Mouse (Mus musculus) spleen, adult 2 months (tissue): Measurements from ENCODE around the gene Grip1. TPM values are rescaled to one million over a fixed set of nuclear protein-coding genes. Genes with fewer than 3 reads are reported as not detected.

Source experiments
- DNase-seq, 2 experiments: peaks; one replicate each; pipeline versions ENCODE4 v3.0.0 to v3.0.0-alpha.2; 2012 to 2021; ENCODE audit warnings: low spot score in 2 of 2, low read depth in 1 of 2
- H3K27ac ChIP-seq: fragments of 200-500 bp; 2 replicates; pipeline ENCODE4 v1.5.1; 2012; ENCODE audit warnings: low read length, inconsistent platforms; ENCODE audit not compliant: insufficient read depth
- H3K27me3 ChIP-seq: fragments of 200-500 bp; 2 replicates; pipeline ENCODE4 v1.6.1; 2012; ENCODE audit warnings: mild to moderate bottlenecking, moderate library complexity, low read length, inconsistent platforms; ENCODE audit not compliant: control insufficient read depth, insufficient read depth
- H3K36me3 ChIP-seq: fragments of 200-500 bp; 2 replicates; pipeline ENCODE4 v1.6.1; 2012; ENCODE audit warnings: mild to moderate bottlenecking, low read length, inconsistent platforms; ENCODE audit not compliant: control insufficient read depth, insufficient read depth
- H3K4me1 ChIP-seq: fragments of 200-500 bp; 2 replicates; pipeline ENCODE4 v1.6.1; 2011; ENCODE audit warnings: inconsistent platforms; ENCODE audit not compliant: control insufficient read depth, insufficient read depth, insufficient read length
- H3K4me3 ChIP-seq: fragments of 200-500 bp; 2 replicates; pipeline ENCODE4 v1.5.1; 2011; ENCODE audit warnings: mild to moderate bottlenecking, inconsistent platforms; ENCODE audit not compliant: insufficient read depth, insufficient read length; ENCODE audit errors: extremely low read depth
- CTCF ChIP-seq: fragments of 200-500 bp; IDR thresholded peaks from 2 replicates; pipeline ENCODE4 v1.5.1; 2011; ENCODE audit warnings: mild to moderate bottlenecking, inconsistent platforms; ENCODE audit not compliant: insufficient read depth, insufficient read length, insufficient replicate concordance; ENCODE audit errors: extremely low read depth
- POLR2A ChIP-seq: fragments of 200-500 bp; IDR thresholded peaks from 2 replicates; pipeline ENCODE4 v1.6.1; 2011; ENCODE audit warnings: low read depth, low read length, inconsistent platforms
- WGBS: fragments of 180-500 bp; shearing (Covaris S2); methylation state at CpG from one replicate; pipeline ENCODE4 v1.1.7; 2018; 5-methylcytosine and 5-hydroxymethylcytosine counted together
- polyA plus RNA-seq: library from polyadenylated mRNA; depleted of rRNA; stranded (reverse); fragments of >200 nt; gene quantifications from 2 replicates; pipeline ENCODE4 v1.2.3, GENCODE M21; 2012

The Grip1 gene
- polyA plus RNA-seq, 1 experiment = not detected

DNA sequence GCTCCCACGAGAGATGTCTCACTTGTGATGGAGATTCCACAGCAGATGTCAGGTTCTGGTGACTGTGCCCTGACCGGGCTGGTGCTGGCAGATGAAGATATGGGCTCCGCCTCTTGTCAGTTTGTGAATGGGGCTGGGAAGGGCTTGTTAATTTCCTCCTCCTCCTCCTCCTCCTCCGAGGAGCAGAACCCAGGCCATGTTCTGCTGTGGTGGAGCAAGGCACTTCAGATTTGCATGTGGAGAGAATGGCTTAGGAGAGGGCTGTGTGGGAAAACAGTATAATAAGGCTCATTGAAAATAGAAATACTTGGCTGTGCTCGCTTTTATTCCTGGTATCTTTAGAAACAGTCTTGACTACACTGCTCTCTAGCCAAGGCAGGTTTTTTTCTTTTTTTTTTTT lies 364.8 kb downstream of the Grip1 start:
- H3K4me1 ChIP-seq = no peaks in the 10 kb centered on the region
- TF ChIP-seq POLR2A = no peak
- TF ChIP-seq CTCF = no peak
- H3K36me3 ChIP-seq = no peaks in the 10 kb centered on the region
- no peaks in the 10 kb centered on the region for H3K27me3 ChIP-seq
- no peak overlapping the region for H3K4me3 ChIP-seq
- no peak overlapping the region for H3K27ac ChIP-seq
- 60% methylated on average over 5 of the region's 5 CpGs for WGBS
- DNase-seq = no peak

DNA sequence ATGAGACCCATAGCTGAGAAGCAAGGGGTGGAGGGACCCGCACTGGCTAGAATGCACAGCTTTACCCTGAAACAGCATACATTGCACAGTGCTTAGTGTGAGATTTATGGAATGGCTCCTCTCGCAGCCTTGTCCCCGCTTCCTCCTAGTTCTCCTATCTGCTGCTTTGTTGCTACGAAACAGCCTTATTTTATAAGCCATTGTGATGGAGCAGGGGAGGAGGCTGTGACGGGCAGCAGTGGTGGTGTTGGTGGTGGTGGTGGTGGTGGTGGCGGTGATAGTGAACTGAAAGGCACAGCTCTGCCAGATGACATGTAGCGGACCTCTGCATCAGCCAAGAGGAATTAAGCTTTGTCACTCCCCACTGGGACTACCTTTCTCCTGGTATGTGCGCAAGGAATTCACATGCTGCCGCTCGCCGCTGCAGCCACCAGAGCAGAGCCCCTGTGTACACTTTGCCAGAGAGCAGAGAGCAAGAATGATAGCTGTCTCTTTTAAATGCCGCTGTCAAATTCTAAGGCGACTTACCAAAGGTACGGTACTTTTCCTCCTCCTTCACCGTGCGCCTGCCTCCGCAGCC lies 365.6 kb downstream of the Grip1 start:
- Histone ChIP-seq H3K4me1 (no peaks in the 10 kb centered on the region), H3K27ac (no peak overlapping the region), H3K4me3 (no peak overlapping the region), H3K36me3 (no peaks in the 10 kb centered on the region), H3K27me3 (no peaks in the 10 kb centered on the region)
- TF ChIP-seq POLR2A (no peak), CTCF (no peak)
- 59% methylated on average over 17 of the region's 17 CpGs for WGBS
- DNase-seq = no peak

DNA sequence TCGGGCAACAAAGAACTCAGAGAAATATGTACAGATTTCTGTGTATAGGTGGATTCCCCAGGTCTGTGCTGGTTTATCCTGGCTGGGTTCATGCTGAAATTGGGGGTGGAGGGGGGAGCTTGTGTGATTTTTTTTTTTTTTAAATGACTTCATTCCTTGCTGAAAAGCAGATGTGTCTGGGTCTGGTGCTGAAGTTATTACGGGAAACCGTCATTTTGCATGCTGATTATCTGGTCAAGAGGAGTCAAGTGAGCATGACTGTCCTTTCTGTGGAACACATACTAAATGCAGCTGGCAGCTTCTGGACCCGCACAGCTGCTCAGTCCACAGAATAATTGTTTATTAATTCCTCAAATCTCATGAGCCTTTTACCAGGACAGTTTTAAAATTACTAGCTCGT lies 366.1 kb downstream of the Grip1 start:
- Histone ChIP-seq H3K4me1 (no peaks in the 10 kb centered on the region), H3K27me3 (no peaks in the 10 kb centered on the region), H3K4me3 (no peak overlapping the region), H3K27ac (no peak overlapping the region), H3K36me3 (no peaks in the 10 kb centered on the region)
- WGBS = 77% methylated on average over 5 of the region's 5 CpGs
- no peak for DNase-seq
- TF ChIP-seq POLR2A (no peak), CTCF (no peak)

DNA sequence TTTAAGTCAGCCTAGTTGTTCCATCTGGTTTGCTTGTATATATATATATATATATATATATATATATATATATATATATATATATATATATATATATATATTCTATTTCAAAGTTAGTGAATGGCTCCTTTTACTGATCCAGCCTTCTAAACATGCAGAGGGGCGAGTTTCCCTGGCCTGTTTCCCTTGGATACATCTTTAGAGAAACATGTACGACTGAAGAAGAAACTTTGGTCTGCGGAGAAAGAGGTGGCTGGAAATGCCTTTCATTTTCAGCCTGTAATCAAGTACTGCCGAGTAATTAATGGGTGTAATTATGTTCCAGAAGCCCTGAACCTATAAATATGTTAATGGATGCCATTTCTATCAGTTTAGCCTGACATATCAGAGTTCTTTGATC lies 366.8 kb downstream of the Grip1 start:
- WGBS = 71% methylated on average over 4 of the region's 4 CpGs
- no peak for DNase-seq
- no peaks in the 10 kb centered on the region for H3K27me3 ChIP-seq
- no peak overlapping the region for H3K27ac ChIP-seq
- TF ChIP-seq POLR2A (no peak), CTCF (no peak)
- no peaks in the 10 kb centered on the region for H3K4me1 ChIP-seq
- H3K36me3 ChIP-seq = no peaks in the 10 kb centered on the region
- H3K4me3 ChIP-seq = no peak overlapping the region

DNA sequence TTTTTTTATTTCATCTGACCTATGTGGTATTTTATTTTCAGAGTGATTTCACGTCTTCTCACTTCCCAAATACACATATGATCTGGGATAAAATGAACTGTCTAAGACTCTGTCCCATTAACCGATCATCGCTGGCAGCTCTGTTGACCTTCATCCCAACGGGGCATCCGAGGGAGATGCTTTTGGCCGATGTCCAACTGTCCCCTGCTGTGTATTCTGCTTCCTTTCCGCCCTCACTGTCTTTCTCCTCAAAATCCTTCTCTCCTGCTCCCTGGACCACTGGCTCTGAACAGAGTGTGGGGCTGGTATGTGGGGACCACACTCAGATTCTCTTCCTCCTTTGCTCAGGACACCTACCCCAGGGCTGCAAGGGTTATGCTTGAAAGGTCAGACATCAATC lies 370.1 kb downstream of the Grip1 start:
- Histone ChIP-seq H3K36me3 (no peaks in the 10 kb centered on the region), H3K4me1 (no peaks in the 10 kb centered on the region), H3K4me3 (no peak overlapping the region), H3K27me3 (no peaks in the 10 kb centered on the region), H3K27ac (no peak overlapping the region)
- DNase-seq = no peak
- WGBS = 85% methylated on average over 7 of the region's 7 CpGs
- TF ChIP-seq CTCF = no peak
- TF ChIP-seq POLR2A = no peak

DNA sequence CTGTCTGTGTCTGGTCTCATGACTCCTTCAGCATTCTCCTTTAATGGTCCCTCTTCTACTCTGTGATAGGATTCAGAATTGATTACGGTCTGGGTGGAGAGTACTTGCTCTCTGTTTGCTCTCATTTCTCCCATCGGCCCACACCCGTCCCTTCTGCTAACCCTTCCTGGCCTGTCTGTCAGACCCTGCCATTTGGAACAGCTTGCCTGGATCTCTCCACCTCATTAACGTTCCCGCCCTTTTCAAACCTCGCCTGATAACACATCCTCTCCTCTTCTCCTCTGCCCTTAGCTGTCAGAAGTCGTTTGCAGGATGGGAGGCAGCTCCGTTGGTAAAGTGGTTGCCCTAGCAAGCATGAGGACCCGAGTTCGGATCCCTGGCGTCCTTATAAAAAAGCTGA lies 370.9 kb downstream of the Grip1 start:
- no peak for DNase-seq
- Histone ChIP-seq H3K27me3 (no peaks in the 10 kb centered on the region), H3K36me3 (no peaks in the 10 kb centered on the region), H3K27ac (no peak overlapping the region), H3K4me1 (no peaks in the 10 kb centered on the region), H3K4me3 (no peak overlapping the region)
- 75% methylated on average over 11 of the region's 11 CpGs for WGBS
- TF ChIP-seq POLR2A (no peak), CTCF (no peak)

DNA sequence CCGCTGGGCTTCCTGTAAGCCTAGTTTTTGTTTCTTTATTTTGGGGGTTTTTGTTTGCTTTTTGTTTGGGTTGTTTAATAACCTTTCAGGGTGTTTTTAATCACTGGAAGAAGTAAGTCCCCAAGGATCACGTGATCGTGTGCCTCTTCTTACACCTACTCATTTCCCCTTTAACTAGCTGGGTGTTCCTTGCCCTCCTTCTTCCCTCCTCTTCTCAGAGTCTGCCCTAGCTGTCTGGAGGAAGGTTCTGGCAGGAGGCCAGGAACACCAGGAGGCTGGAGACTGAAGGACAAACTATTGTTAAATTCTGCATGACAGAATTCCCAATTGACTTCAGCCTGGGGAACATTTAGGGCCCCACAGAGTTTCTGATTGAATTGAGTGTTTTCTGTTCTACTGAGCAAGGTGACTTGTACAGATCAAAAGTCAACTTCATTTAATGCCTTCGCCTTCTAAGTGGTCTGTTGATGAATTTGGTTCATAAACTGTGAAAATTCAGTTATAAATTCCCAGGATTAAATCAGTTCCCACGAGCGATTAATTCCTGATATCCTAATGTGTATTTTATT lies 376.8 kb downstream of the Grip1 start:
- WGBS = 76% methylated on average over 6 of the region's 6 CpGs
- no peaks in the 10 kb centered on the region for H3K4me1 ChIP-seq
- no peak overlapping the region for H3K27ac ChIP-seq
- no peaks in the 10 kb centered on the region for H3K36me3 ChIP-seq
- H3K4me3 ChIP-seq = no peak overlapping the region
- no peak for DNase-seq
- no peaks in the 10 kb centered on the region for H3K27me3 ChIP-seq
- TF ChIP-seq POLR2A = no peak
- TF ChIP-seq CTCF = no peak
